Mouse (Mus musculus) megakaryocyte, embryonic 14.5 days (primary cell): ENCODE results near the gene 1700016D06Rik.

Experiments used
- FLI1 ChIP-seq: IDR thresholded peaks from 2 replicates; pipeline ENCODE4 v1.6.1; 2012; ENCODE audit warnings: low read length, inconsistent platforms, mixed read lengths
- GATA1 ChIP-seq: IDR thresholded peaks from 3 replicates; pipeline ENCODE4 v1.6.1; 2012; ENCODE audit warnings: mixed read lengths, low read length, inconsistent platforms, borderline replicate concordance

DNA sequence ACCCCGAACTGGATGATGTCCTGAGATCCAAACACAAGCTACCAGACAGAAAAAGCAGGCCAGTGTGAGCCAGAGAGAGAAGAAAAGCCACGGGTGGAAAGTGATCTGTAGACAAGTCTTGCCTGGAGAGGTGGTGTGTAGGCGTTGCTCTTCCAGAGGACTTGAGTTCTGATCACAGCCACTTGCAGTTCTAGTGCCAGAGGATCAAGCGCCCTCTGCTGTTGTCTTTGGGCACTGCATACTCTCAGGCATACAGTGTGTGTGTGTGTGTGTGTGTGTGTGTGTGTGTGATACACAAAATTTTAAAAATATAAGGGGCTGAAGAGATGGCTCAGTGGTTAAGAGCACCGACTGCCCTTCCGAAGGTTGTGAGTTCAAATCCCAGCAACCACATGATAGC, 11.4 kb upstream of the 1700016D06Rik start:
- no peak for TF ChIP-seq GATA1
- no peak for TF ChIP-seq FLI1
